Mouse (Mus musculus): ENCODE data around the gene Satb1. TPM values are rescaled to one million over a fixed set of nuclear protein-coding genes. Genes with fewer than 3 reads are reported as not detected.

Gene Satb1
- total and polyA plus RNA-seq, 3 experiments = not detected

GRCm38 (mm10) chr17:51831121-51831701, 1.9 kb downstream of the Satb1 start:
- Histone ChIP-seq H3K79me2 (replicated peaks; ENCODE audit: control insufficient read depth, extremely low read depth, insufficient read depth, poor library complexity, severe bottlenecking) (no peaks in the 10 kb centered on the region), H3K27me3 (replicated peaks) (no peaks in the 10 kb centered on the region), H3K4me2 (ENCODE audit: insufficient read depth, low read depth, poor library complexity, severe bottlenecking) (no peak overlapping the region), H3K36me3 (replicated peaks in 1 of 2; ENCODE audit: control insufficient read depth in 1 of 2, insufficient read depth in 1 of 2, low read length in 1 of 2) (no peaks in the 10 kb centered on the region), H3K4me3 (replicated peaks in 1 of 3; ENCODE audit: low read depth in 2 of 3, low read length in 2 of 3, poor library complexity in 1 of 3) (no peak overlapping the region), H3K9ac (ENCODE audit: insufficient read depth, low read depth) (no peak overlapping the region), H3K27ac (ENCODE audit: insufficient read depth, low read depth) (no peak overlapping the region), H3K9me3 (replicated peaks; ENCODE audit: low read length) (peaks cover 35% of the 10 kb centered on the region), H3K4me1 (ENCODE audit: control insufficient read depth in 1 of 2, insufficient read depth in 2 of 2) (no peaks in the 10 kb centered on the region)
- no peak for DNase-seq (ENCODE audit: extremely low read depth)
- in situ Hi-C loops (cut with MboI; ENCODE audit: low pct_ligation_motif_present, low pct_unique_long_range_greater_than_20kb, low sequenced_read_pairs) (no loop called here), dilution Hi-C loops (cut with MboI; ENCODE audit: extremely low pct_ligation_motif_present, extremely low pct_unique_long_range_greater_than_20kb, low sequenced_read_pairs) (no loop called here)
- TF ChIP-seq POLR2A (IDR thresholded peaks at IDR 0.05; ENCODE audit: low read depth, low read length) (no peak), ELF1 (IDR thresholded peaks at IDR 0.05; ENCODE audit: low read depth, low read length) (no peak), ZKSCAN1 (IDR thresholded peaks at IDR 0.05; ENCODE audit: borderline replicate concordance, low read depth, low read length) (no peak), USF2 (conservative IDR thresholded peaks at IDR 0.05; ENCODE audit: low read depth, low read length) (no peak), ZC3H11A (IDR thresholded peaks at IDR 0.05; ENCODE audit: low read depth, low read length) (no peak), MAZ (IDR thresholded peaks at IDR 0.05; ENCODE audit: low read depth, low read length) (no peak), CTCF (conservative IDR thresholded peaks at IDR 0.05 in 1 of 2, IDR thresholded peaks at IDR 0.05 in 1 of 2; ENCODE audit: low read depth in 2 of 2, low read length in 2 of 2) (no peak), GABPA (IDR thresholded peaks at IDR 0.05; ENCODE audit: insufficient replicate concordance, low read depth, low read length) (no peak), HCFC1 (IDR thresholded peaks at IDR 0.05; ENCODE audit: low read depth, low read length) (no peak), CHD2 (IDR thresholded peaks at IDR 0.05; ENCODE audit: low read length) (no peak)

DNA sequence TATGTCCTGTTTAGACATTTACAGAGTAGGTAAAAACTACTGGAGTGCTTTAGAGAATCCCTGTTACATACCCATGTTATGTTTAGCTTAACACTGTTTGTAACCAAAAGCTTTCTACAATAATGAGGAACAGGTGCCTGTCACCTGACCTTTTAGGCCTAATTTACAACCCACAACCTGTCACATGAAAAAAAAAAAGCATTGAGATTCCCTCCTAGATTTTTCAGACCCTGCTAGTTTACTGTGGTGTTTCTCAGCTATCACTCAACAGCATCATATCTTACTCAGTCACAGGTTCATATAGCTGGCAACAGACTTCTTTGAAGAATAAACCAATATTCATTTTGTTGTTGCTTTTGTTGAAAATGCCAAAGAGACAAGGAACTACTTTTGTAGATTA, 3.7 kb downstream of the Satb1 start:
- Histone ChIP-seq H3K27me3 (replicated peaks) (no peaks in the 10 kb centered on the region), H3K27ac (ENCODE audit: insufficient read depth, low read depth) (no peak overlapping the region), H3K79me2 (replicated peaks; ENCODE audit: control insufficient read depth, extremely low read depth, insufficient read depth, poor library complexity, severe bottlenecking) (no peaks in the 10 kb centered on the region), H3K4me1 (ENCODE audit: control insufficient read depth in 1 of 2, insufficient read depth in 2 of 2) (no peaks in the 10 kb centered on the region), H3K9me3 (replicated peaks; ENCODE audit: low read length) (peaks cover 28% of the 10 kb centered on the region), H3K4me3 (replicated peaks in 1 of 3; ENCODE audit: low read depth in 2 of 3, low read length in 2 of 3, poor library complexity in 1 of 3) (no peak overlapping the region), H3K4me2 (ENCODE audit: insufficient read depth, low read depth, poor library complexity, severe bottlenecking) (no peak overlapping the region), H3K36me3 (replicated peaks in 1 of 2; ENCODE audit: control insufficient read depth in 1 of 2, insufficient read depth in 1 of 2, low read length in 1 of 2) (no peaks in the 10 kb centered on the region), H3K9ac (ENCODE audit: insufficient read depth, low read depth) (no peak overlapping the region)
- in situ Hi-C loops (cut with MboI; ENCODE audit: low pct_ligation_motif_present, low pct_unique_long_range_greater_than_20kb, low sequenced_read_pairs) = no loop called here
- no peak for DNase-seq (ENCODE audit: extremely low read depth)
- dilution Hi-C loops (cut with MboI; ENCODE audit: extremely low pct_ligation_motif_present, extremely low pct_unique_long_range_greater_than_20kb, low sequenced_read_pairs) = no loop called here
- TF ChIP-seq UBTF (IDR thresholded peaks at IDR 0.05; ENCODE audit: low read depth, low read length) = no peak

DNA sequence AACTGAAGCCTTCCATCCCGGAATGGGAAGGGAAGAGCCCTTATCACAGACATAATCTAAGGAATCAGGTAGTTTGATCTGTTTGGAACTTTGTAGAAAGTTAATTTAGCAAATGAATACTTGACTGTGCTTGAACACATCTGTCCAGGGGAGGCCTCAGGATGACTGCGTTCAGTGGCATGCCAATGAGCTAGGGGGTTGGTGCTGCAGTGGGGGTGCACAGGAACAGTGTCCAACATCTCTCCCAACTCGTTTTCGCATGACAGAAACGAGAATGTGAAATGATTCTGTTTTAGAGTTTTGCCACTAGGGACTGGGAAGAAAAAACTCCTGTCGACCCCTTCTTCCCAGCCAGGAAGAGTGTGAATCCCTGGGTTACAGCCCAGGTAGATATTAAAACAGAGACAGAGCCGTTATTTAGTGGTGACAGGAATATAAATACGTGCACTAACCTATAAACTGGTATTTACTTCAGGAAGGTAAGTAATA, 5.1 kb downstream of the Satb1 start:
- Histone ChIP-seq H3K27me3 (replicated peaks) (no peaks in the 10 kb centered on the region), H3K79me2 (replicated peaks; ENCODE audit: control insufficient read depth, extremely low read depth, insufficient read depth, poor library complexity, severe bottlenecking) (no peaks in the 10 kb centered on the region), H3K9me3 (replicated peaks; ENCODE audit: low read length) (peaks cover 22% of the 10 kb centered on the region), H3K36me3 (replicated peaks in 1 of 2; ENCODE audit: control insufficient read depth in 1 of 2, insufficient read depth in 1 of 2, low read length in 1 of 2) (no peaks in the 10 kb centered on the region), H3K4me1 (ENCODE audit: control insufficient read depth in 1 of 2, insufficient read depth in 2 of 2) (no peaks in the 10 kb centered on the region), H3K27ac (ENCODE audit: insufficient read depth, low read depth) (no peak overlapping the region), H3K4me2 (ENCODE audit: insufficient read depth, low read depth, poor library complexity, severe bottlenecking) (no peak overlapping the region), H3K9ac (ENCODE audit: insufficient read depth, low read depth) (no peak overlapping the region), H3K4me3 (replicated peaks in 1 of 3; ENCODE audit: low read depth in 2 of 3, low read length in 2 of 3, poor library complexity in 1 of 3) (no peak overlapping the region)
- no peak for DNase-seq (ENCODE audit: extremely low read depth)
- TF ChIP-seq SMC3 (IDR thresholded peaks at IDR 0.05; ENCODE audit: low read depth, low read length) = no peak
- TF ChIP-seq NELFE (IDR thresholded peaks at IDR 0.05; ENCODE audit: low read depth, low read length) = no peak
- TF ChIP-seq GABPA (IDR thresholded peaks at IDR 0.05; ENCODE audit: insufficient replicate concordance, low read depth, low read length) = no peak
- TF ChIP-seq RAD21 (IDR thresholded peaks at IDR 0.05; ENCODE audit: low read depth, low read length) = no peak
- no peak for TF ChIP-seq KAT2A (IDR thresholded peaks at IDR 0.05; ENCODE audit: insufficient replicate concordance, low read length)
- TF ChIP-seq E2F4 (IDR thresholded peaks at IDR 0.05; ENCODE audit: insufficient replicate concordance, low read depth, low read length) = no peak
- TF ChIP-seq SIN3A (IDR thresholded peaks at IDR 0.05; ENCODE audit: low read length) = no peak
- TF ChIP-seq PAX5 (IDR thresholded peaks at IDR 0.05; ENCODE audit: low read length) = no peak
- TF ChIP-seq MYC (IDR thresholded peaks at IDR 0.05; ENCODE audit: low read depth, low read length) = no peak
- TF ChIP-seq CHD2 (IDR thresholded peaks at IDR 0.05; ENCODE audit: low read length) = no peak
- TF ChIP-seq MAX (IDR thresholded peaks at IDR 0.05; ENCODE audit: low read length) = no peak
- no peak for TF ChIP-seq MEF2A (IDR thresholded peaks at IDR 0.05; ENCODE audit: borderline replicate concordance, low read depth, low read length)
- TF ChIP-seq JUN (IDR thresholded peaks at IDR 0.05; ENCODE audit: insufficient read depth, low read depth, low read length) = no peak
- in situ Hi-C loops (cut with MboI; ENCODE audit: low pct_ligation_motif_present, low pct_unique_long_range_greater_than_20kb, low sequenced_read_pairs) = no loop called here
- dilution Hi-C loops (cut with MboI; ENCODE audit: extremely low pct_ligation_motif_present, extremely low pct_unique_long_range_greater_than_20kb, low sequenced_read_pairs) = no loop called here

Measured in CH12.LX (cell line).